Mouse (Mus musculus) liver, embryonic 18 days (tissue): Measurements from ENCODE around the gene Gm17455. TPM values are rescaled to one million over a fixed set of nuclear protein-coding genes. Genes with fewer than 3 reads are reported as not detected.

ENCODE experiments used
- polyA plus RNA-seq: library from polyadenylated mRNA; depleted of rRNA; stranded (reverse); fragments of >200 nt; gene quantifications from 2 replicates; pipeline ENCODE4 v1.2.3, GENCODE M21; 2012; rRNA removed

Gm17455 gene
- 0.19 TPM in 1 of 2 replicates, not detected in the other for polyA plus RNA-seq

GRCm38 (mm10) chr10:60399449-60399848 lies at the start of gene Gm17455:
Gene Gm17455 (plus strand): TSS chr10:60399726.

Other genes starting within 250 kb of the Gm17455 start
- 1.3 and 1.4 TPM in 2 replicates for gene Chst3, start 180.5 kb upstream of the Gm17455 start, polyA plus RNA-seq
- 296 and 307 TPM in 2 replicates for gene Psap, start 122.1 kb upstream of the Gm17455 start, polyA plus RNA-seq
- 25.9 and 28.9 TPM in 2 replicates for gene Vsir, start 52.9 kb upstream of the Gm17455 start, polyA plus RNA-seq